Mouse (Mus musculus): ENCODE results near the gene Mrgprh. TPM values are rescaled to one million over a fixed set of nuclear protein-coding genes. Genes with fewer than 3 reads are reported as not detected.
A peak's percentile ranks its signal among the peaks of the same experiment; 100 is the strongest.

Gene Mrgprh
- polyA plus RNA-seq, 1 experiment from 2014 or later = not detected

DNA sequence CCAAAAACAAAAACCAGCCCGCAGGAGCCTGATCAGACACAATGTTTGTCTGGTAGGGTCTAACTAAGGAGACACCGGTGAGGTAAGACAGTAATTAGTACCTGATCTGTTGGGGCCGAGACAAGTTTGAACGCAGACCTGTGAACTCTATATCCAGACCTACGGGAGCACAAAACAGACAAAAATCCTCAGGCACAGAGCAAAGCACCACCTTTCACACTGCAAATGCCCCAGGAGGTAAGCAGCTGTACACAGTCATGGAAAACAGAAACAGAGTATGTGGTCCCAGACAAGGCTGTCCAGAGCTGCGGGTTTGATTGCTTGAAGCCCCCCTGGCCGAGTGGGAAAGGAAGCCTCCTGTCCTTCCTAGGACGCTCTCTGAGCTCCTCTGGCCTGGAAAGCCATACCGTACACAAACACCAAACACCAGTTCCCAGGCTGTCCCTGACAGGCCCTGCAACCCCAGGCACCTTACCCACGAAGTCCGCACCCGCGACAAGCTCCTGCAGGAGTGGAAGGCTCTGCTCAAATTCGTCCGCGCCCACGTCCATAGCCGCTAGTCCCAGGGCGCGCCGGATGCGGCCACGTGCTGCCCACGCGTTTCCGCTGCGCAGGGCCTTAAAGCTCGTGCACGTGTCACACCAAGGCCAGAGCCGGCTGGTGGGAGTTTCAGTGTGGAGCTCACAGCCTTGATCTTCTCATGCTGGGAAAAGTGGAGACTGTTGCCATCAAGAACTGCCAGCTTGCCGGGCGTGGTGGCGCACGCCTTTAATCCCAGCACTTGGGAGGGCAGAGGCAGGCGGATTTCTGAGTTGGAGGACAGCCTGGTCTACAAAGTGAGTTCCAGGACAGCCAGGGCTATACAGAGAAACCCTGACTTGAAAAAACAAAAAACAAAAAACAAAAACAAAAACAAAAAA, 33.8 kb downstream of the Mrgprh start, which contains the start of gene Pnldc1:
TSS of gene Pnldc1 (minus strand) at position 870 of the 920 bp plus-strand sequence.
- peaks cover 66% of the 10 kb centered on the region for H3K36me3 ChIP-seq
- H3K4me1 ChIP-seq (replicated peaks) = no peaks in the 10 kb centered on the region; the same call in 1 of the 2 replicates
- no peak within 1 kb of the TSS for H3K27ac ChIP-seq
- WGBS = 81% methylated on average over 35 of the region's 35 CpGs
- no peak within 1 kb of the TSS for H3K4me3 ChIP-seq
- H3K27me3 ChIP-seq (ENCODE audit: insufficient read depth, poor library complexity, severe bottlenecking) = no peaks in the 10 kb centered on the region
- DNase-seq (ENCODE audit: low spot score) = no peak
- H3K9me3 ChIP-seq = no peaks in the 10 kb centered on the region

DNA sequence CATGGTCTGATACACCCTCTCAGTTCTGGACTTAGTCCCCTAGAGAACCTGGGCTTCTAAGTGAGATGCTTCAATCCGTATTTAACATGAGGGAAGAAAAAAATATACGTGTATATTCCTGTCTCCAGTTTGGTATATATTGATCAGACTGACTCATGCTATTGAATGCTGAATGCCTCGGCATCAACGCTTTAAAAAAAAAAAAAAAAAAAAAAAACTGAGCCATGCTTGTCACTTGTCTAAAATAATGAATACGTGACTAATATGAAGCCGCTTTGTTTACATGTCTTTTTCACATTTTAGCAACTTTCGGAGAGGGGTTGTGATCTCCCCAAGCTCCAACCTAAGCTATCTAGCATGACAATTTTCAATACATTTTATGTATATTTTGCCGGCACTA, 34.6 kb downstream of the Mrgprh start:
- H3K27ac ChIP-seq = no peak overlapping the region
- H3K27me3 ChIP-seq (ENCODE audit: insufficient read depth, poor library complexity, severe bottlenecking) = no peaks in the 10 kb centered on the region
- DNase-seq (ENCODE audit: low spot score) = no peak
- no peaks in the 10 kb centered on the region for H3K9me3 ChIP-seq
- peaks cover 58% of the 10 kb centered on the region for H3K36me3 ChIP-seq
- no peak overlapping the region for H3K4me3 ChIP-seq
- H3K4me1 ChIP-seq (replicated peaks) = peaks cover 8% of the 10 kb centered on the region
- 89% methylated on average over 8 of the region's 8 CpGs for WGBS

DNA sequence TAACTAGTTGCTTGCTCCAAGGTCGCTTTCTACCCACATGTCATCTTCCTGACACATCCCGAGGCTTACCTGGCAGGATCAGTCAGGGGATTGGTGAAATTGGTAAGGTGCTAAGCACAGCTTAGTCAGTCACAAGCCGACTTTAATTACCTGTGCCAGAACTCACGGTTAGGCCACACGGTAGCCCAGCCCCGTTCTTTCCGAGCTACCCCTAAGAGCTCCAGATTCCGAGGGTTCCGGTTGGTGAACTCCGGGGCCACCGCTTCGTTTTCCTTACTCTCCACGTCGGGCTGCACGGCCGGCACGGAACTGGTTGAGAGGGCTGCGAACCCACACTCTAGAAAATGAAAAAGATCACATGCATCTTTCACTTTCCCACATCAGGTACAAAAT, 39.6 kb downstream of the Mrgprh start, which contains the start of gene Tcp1:
TSS of gene Tcp1 (plus strand) at position 214 of the 393 bp plus-strand sequence.
- H3K4me3 ChIP-seq = peak within 1 kb of the TSS; percentile 98
- no peaks in the 10 kb centered on the region for H3K9me3 ChIP-seq
- 2% methylated on average over 18 of the region's 18 CpGs for WGBS
- H3K27me3 ChIP-seq (ENCODE audit: insufficient read depth, poor library complexity, severe bottlenecking) = no peaks in the 10 kb centered on the region
- peak within 1 kb of the TSS; percentile 97 for H3K27ac ChIP-seq
- DNase-seq (ENCODE audit: low spot score) = peak; percentile 24
- H3K36me3 ChIP-seq = peaks cover 71% of the 10 kb centered on the region
- H3K4me1 ChIP-seq (replicated peaks) = peaks cover 18% of the 10 kb centered on the region

DNA sequence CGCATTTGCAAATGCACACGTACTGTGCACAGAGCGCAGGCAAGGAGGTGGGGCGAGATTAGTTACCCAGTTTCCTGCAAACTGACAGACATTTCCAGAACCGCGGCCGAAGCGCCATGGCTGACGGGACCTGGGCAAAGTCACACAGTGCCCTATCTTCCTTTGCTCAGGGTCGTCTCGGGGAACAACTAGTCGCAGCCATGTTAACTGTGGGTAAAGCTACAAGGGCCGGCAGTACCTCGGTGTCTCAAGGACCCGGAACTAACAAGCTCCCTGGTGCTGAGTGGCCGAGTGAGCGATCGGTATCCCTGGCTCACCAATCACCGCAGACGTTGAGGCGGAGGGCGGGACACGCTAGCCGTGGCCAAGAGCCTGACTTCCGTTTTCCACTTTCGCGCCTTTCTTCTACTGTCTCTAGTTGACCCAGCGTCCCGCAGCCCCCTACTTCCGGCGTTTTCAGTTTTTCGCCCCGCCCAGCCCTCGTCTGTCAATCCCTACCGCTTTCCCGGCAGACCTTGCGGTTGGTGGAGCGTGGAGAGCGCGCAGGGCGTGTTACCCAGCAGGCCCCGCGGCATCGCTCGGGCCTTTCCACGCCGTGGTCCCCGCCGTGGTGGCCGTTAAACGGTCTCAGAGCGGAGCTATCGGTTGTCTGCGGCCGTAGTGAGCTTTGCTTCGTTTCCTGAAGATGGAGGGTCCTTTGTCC, 40.2 kb downstream of the Mrgprh start, which contains the start of gene Mrpl18:
TSS of gene Mrpl18 (minus strand) at position 465 of the 703 bp plus-strand sequence.
- peak; percentile 100 for DNase-seq (ENCODE audit: low spot score)
- no peaks in the 10 kb centered on the region for H3K27me3 ChIP-seq (ENCODE audit: insufficient read depth, poor library complexity, severe bottlenecking)
- peak within 1 kb of the TSS; percentile 98 for H3K4me3 ChIP-seq
- under 1% methylated on average over 56 of the region's 56 CpGs for WGBS
- H3K27ac ChIP-seq = peak within 1 kb of the TSS; percentile 97
- peaks cover 71% of the 10 kb centered on the region for H3K36me3 ChIP-seq
- H3K4me1 ChIP-seq (replicated peaks) = peaks cover 18% of the 10 kb centered on the region
- no peaks in the 10 kb centered on the region for H3K9me3 ChIP-seq

DNA sequence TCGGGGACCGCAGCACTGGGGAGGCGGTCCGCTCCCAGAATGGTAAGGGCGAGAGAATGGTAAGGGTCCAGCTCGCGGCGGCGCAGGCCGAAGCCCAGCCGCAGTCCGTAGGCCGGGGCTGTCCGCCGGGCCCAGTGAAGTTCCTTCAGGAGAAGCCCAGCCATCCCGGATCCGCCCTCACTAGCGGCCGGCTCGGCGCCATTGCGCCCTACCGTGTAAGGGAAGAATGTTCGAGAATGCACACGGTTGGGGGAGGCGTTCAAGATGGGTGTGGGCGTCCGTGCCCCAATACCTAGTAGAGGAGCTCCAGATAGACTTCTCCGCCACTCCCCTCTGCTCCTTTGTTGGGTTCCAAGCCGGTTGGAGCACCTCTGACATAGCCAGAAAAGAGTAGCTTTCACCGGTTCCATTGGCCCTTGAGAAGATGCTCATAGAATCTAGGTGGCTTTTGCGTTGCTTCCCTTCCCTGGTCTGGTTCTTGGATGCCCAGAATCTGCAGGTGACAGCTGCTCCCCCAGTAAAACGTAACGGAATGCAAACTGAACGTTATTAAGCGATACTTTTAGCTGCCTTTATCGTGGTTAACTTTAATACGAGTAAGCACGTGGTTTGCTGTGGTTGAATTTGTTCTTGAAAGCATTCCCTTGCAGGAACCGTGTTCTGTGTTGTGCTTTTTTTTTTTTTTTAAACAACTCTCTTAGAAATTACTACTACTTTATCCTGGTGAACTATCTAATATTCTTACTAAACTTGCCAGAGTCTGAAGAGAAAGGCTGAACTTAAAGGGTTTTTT, 41.0 kb downstream of the Mrgprh start:
- Histone ChIP-seq H3K36me3 (peaks cover 71% of the 10 kb centered on the region), H3K27me3 (ENCODE audit: insufficient read depth, poor library complexity, severe bottlenecking) (no peaks in the 10 kb centered on the region), H3K27ac (peak overlapping the region; percentile 97), H3K4me3 (peak overlapping the region; percentile 98), H3K4me1 (replicated peaks) (peaks cover 18% of the 10 kb centered on the region), H3K9me3 (no peaks in the 10 kb centered on the region)
- no peak for DNase-seq (ENCODE audit: low spot score)
- WGBS = under 1% methylated on average over 40 of the region's 40 CpGs

DNA sequence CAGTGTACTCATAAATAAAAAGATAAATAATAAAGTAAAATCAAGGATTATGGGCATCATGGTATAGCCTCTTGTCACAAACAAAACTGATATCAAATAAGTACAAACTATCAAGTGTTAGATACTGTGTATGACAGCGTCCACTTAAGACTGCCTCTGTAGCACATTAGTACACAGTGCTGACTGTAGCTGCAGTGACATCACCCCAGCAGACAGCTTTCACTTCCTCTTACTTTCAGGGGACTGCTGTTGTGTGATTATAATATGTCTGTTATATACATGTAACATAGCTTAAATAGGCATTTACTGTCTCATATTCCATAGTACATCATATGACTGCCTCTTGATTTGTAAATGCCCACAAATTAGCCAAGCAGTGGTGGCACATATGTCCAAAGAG, 45.2 kb downstream of the Mrgprh start:
- Histone ChIP-seq H3K27ac (no peak overlapping the region), H3K36me3 (peaks cover 87% of the 10 kb centered on the region), H3K4me3 (no peak overlapping the region), H3K9me3 (no peaks in the 10 kb centered on the region), H3K4me1 (replicated peaks) (peaks cover 11% of the 10 kb centered on the region), H3K27me3 (ENCODE audit: insufficient read depth, poor library complexity, severe bottlenecking) (no peaks in the 10 kb centered on the region)
- DNase-seq (ENCODE audit: low spot score) = no peak
- WGBS = 93% methylated on average over 1 of the region's 1 CpGs

DNA sequence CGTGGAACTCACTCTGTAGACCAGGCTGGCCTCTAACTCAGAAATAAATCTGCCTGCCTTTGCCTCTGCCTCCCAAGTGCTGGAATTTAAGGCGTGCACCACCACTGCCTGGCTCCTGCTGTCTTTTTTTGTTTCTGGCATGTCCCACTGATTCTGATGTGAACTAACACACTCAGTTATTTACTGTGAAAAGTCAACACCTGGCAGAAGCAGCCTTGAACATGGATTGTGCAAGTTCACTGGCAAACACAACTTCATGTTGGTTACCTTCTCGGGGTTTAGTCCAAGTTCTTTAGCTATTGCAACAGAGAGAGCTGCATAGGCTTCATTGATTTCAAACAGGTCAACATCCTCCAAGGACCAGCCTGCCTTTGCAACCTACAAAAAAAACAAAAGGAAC, 49.2 kb downstream of the Mrgprh start:
- no peak overlapping the region for H3K27ac ChIP-seq
- no peak for DNase-seq (ENCODE audit: low spot score)
- no peaks in the 10 kb centered on the region for H3K4me1 ChIP-seq (replicated peaks)
- H3K27me3 ChIP-seq (ENCODE audit: insufficient read depth, poor library complexity, severe bottlenecking) = no peaks in the 10 kb centered on the region
- H3K9me3 ChIP-seq = no peaks in the 10 kb centered on the region
- H3K36me3 ChIP-seq = peaks cover 84% of the 10 kb centered on the region
- WGBS = 95% methylated on average over 3 of the region's 3 CpGs
- H3K4me3 ChIP-seq = no peak overlapping the region

DNA sequence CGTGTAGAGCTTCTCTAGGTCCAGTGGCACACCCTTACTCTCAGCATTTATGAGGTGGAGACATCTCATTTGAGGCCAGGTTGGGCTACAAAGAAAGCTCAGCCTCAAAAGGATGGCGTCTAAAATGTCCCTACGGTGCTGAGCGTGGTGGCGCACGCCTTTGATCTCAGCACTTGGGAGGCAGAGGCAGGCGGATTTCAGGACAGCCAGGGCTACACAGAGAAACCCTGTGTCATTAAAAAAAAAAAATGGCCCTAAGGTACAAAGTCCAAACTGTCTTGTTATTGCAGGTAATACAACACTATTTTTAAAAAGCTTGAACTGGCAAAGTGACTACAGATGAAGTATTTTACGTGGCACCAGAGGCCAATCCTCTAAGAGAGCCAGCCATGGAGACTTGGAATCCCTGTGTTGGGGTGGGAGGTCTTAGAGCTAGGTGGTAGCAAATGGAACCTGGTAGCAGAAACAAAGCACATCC, 49.9 kb downstream of the Mrgprh start:
- Histone ChIP-seq H3K36me3 (peaks cover 77% of the 10 kb centered on the region), H3K27ac (no peak overlapping the region), H3K9me3 (no peaks in the 10 kb centered on the region), H3K4me1 (replicated peaks) (no peaks in the 10 kb centered on the region), H3K27me3 (ENCODE audit: insufficient read depth, poor library complexity, severe bottlenecking) (no peaks in the 10 kb centered on the region), H3K4me3 (no peak overlapping the region)
- DNase-seq (ENCODE audit: low spot score) = no peak
- WGBS = 91% methylated on average over 8 of the region's 8 CpGs

Other genes starting within 250 kb of the Mrgprh start
- gene Slc22a1, start 200.2 kb upstream of the Mrgprh start, polyA plus RNA-seq (2016; fragmentation: Nextera tagmentation; extraction: Ambion mirVana) = not detected in 2 replicates
- 17.3 and 20.8 TPM in 2 replicates for gene Igf2r, start 106.4 kb upstream of the Mrgprh start, polyA plus RNA-seq (2016; fragmentation: Nextera tagmentation; extraction: Ambion mirVana)
- 0.22 and 0.89 TPM in 2 replicates for gene Mas1, start 7.9 kb upstream of the Mrgprh start, polyA plus RNA-seq (2016; fragmentation: Nextera tagmentation; extraction: Ambion mirVana)
- 2.4 and 2.9 TPM in 2 replicates for gene Pnldc1, start 34.2 kb downstream of the Mrgprh start, polyA plus RNA-seq (2016; fragmentation: Nextera tagmentation; extraction: Ambion mirVana)
- 430 and 490 TPM in 2 replicates for gene Tcp1, start 39.7 kb downstream of the Mrgprh start, polyA plus RNA-seq (2016; fragmentation: Nextera tagmentation; extraction: Ambion mirVana)
- gene Mrpl18, start 40.3 kb downstream of the Mrgprh start, polyA plus RNA-seq (2016; fragmentation: Nextera tagmentation; extraction: Ambion mirVana) = 175 and 190 TPM in 2 replicates
- gene Acat3, start 64.6 kb downstream of the Mrgprh start, polyA plus RNA-seq (2016; fragmentation: Nextera tagmentation; extraction: Ambion mirVana) = 0.60 and 0.84 TPM in 2 replicates
- gene Acat2, start 84.7 kb downstream of the Mrgprh start, polyA plus RNA-seq (2016; fragmentation: Nextera tagmentation; extraction: Ambion mirVana) = 384 and 451 TPM in 2 replicates
- gene Wtap, start 118.1 kb downstream of the Mrgprh start, polyA plus RNA-seq (2016; fragmentation: Nextera tagmentation; extraction: Ambion mirVana) = 116 and 124 TPM in 2 replicates
- gene Sod2, start 130.8 kb downstream of the Mrgprh start, polyA plus RNA-seq (2016; fragmentation: Nextera tagmentation; extraction: Ambion mirVana) = 104 and 108 TPM in 2 replicates
- not detected in 2 replicates for gene Gpr31b, start 176.3 kb downstream of the Mrgprh start, polyA plus RNA-seq (2016; fragmentation: Nextera tagmentation; extraction: Ambion mirVana)
- gene Tcp10b, start 185.1 kb downstream of the Mrgprh start, polyA plus RNA-seq (2016; fragmentation: Nextera tagmentation; extraction: Ambion mirVana) = 0.08 and 0.10 TPM in 2 replicates

Measured in hindbrain, embryonic 10.5 days (tissue).